Mouse (Mus musculus) thymus, adult 2 months (tissue): Measurements from ENCODE around the gene Itpr1.

Experiments used
- CTCF ChIP-seq: fragments of 200-500 bp; IDR thresholded peaks from 2 replicates; pipeline ENCODE4 v1.5.1; 2012; ENCODE audit warnings: mild to moderate bottlenecking, control low read depth, low read length, moderate library complexity, borderline replicate concordance; ENCODE audit not compliant: control insufficient read depth, poor library complexity, insufficient read depth; ENCODE audit errors: extremely low read depth
- POLR2A ChIP-seq: fragments of 200-500 bp; IDR thresholded peaks from 2 replicates; pipeline ENCODE4 v1.6.1; 2012; ENCODE audit warnings: mild to moderate bottlenecking, low read length, control low read depth, moderate library complexity; ENCODE audit not compliant: control insufficient read depth, poor library complexity, insufficient read depth; ENCODE audit errors: extremely low read depth

DNA sequence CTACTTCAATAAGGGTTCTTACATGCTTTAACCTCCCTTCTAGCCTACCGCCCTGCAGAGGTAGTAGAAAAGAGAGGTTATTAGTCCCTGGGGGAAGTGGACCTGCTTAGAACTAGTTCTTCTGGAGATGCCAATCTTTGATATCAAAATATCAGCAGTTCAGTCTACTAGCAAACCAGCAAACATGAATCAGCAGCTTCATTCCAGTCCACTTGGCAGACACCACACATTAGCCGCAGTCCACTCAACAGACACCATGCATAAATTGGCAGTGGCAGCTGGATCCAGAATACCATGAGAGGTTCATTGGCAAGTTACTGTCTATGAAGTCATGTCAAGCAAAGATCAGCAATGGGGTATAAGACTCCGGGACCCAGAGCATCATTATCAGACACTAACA is 71.8 kb downstream of the Itpr1 start:
- no peak for TF ChIP-seq CTCF
- TF ChIP-seq POLR2A: no peak
